In the genomic region with DNA sequence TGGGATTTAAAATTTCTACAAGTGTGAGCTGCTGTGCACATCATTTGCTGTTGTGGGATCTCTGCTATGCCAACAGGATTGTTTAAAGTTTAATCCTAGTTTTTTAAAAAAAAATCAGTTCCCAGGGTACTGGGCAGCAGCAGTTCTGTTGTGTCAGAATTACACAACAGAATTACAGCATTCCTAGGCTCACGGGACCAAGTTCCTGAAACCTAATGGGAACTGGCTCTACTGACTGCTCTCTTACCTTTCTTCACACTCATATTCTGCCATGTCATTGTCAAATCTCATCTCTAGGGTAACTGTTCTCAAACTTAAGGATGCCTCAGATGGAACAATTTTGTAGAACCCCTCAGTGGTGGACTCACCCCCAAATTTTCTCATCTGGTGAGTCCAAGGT, we compare ENCODE assay signal across 21 mouse cellular contexts.
A peak's percentile ranks its signal among the peaks of the same experiment; 100 is the strongest.
DNase-seq lines count a peak whose midpoint lies in the region; ATAC-seq and TF ChIP-seq lines count a peak whose summit lies in the region.
"Had no signal": no experiment of that assay in that cellular context is flagged by ENCODE, and none has a peak within 500 bp of the region (broad histone marks: within the 10 kb centered on the region; RNA-seq: fewer than 3 reads in every experiment).

No protein-coding gene starts in this region.

- no peak overlapping the region for H3K4me2 ChIP-seq in liver, embryonic 16.5 days (ENCODE audit: low read depth, low read length)
- H3K4me2 ChIP-seq in liver, embryonic 11.5 days, result no peak overlapping the region
- no peak overlapping the region for H3K4me2 ChIP-seq in forebrain, embryonic 16.5 days (ENCODE audit: low read length)
- H3K4me2 ChIP-seq: forebrain, embryonic 12.5 days; heart, embryonic 15.5 days; kidney, embryonic 15.5 days; limb, embryonic 13.5 days; midbrain, embryonic 13.5 days; neural tube, embryonic 13.5 days had no signal

- TF ChIP-seq POLR2A in testis, adult 2 months (IDR thresholded peaks at IDR 0.05; ENCODE audit: control insufficient read depth, low read depth, low read length), result no peak

- DNase-seq in liver, embryonic 11.5 days (ENCODE audit: low spot score), result no peak
- no peak for DNase-seq in testis, postnatal 14 days (ENCODE audit: low spot score)
- DNase-seq in kidney, postnatal 36 days, result no peak
- DNase-seq: cerebellum, adult 9-10 months; gastrocnemius, postnatal 10 days; layer of hippocampus, postnatal 36 days; thymus, adult 18-20 months had no signal

- TF ChIP-seq CTCF in testis, adult 2 months (IDR thresholded peaks at IDR 0.05; ENCODE audit: control insufficient read depth, insufficient read depth, insufficient replicate concordance, low read depth, low read length), result no peak

- H3K4me3 ChIP-seq in liver, embryonic 16.5 days (ENCODE audit: low read depth, low read length), result no peak overlapping the region
- no peak overlapping the region for H3K4me3 ChIP-seq in liver, embryonic 11.5 days (ENCODE audit: low read depth, low read length)
- peak overlapping the region; percentile 68 for H3K4me3 ChIP-seq in testis, adult 2 months (ENCODE audit: control insufficient read depth, low read depth, low read length)
- no peak overlapping the region for H3K4me3 ChIP-seq in forebrain, embryonic 16.5 days (replicated peaks; ENCODE audit: low read length)
- H3K4me3 ChIP-seq: embryonic facial prominence, embryonic 10.5 days; forebrain, embryonic 12.5 days; heart, embryonic 15.5 days; kidney, embryonic 15.5 days; layer of hippocampus, adult 2 months; limb, embryonic 13.5 days; midbrain, embryonic 13.5 days; neural tube, embryonic 13.5 days had no signal

- WGBS in liver, embryonic 16.5 days (ENCODE audit: insufficient replicate concordance), result 50% methylated on average over 1 of the region's 1 CpGs
- 58% methylated on average over 1 of the region's 1 CpGs for WGBS in liver, embryonic 11.5 days
- 90% methylated on average over 1 of the region's 1 CpGs for WGBS in forebrain, embryonic 16.5 days

- no peaks in the 10 kb centered on the region for H3K27me3 ChIP-seq in liver, embryonic 16.5 days (ENCODE audit: control insufficient read depth, insufficient read depth, low read depth, low read length)
- H3K27me3 ChIP-seq in liver, embryonic 11.5 days (replicated peaks; ENCODE audit: control insufficient read depth, insufficient read depth, low read length), result no peaks in the 10 kb centered on the region
- H3K27me3 ChIP-seq in testis, adult 2 months (ENCODE audit: control insufficient read depth, insufficient read depth, low read length), result no peaks in the 10 kb centered on the region
- no peaks in the 10 kb centered on the region for H3K27me3 ChIP-seq in forebrain, embryonic 16.5 days (replicated peaks; ENCODE audit: control insufficient read depth, insufficient read depth, low read length)
- H3K27me3 ChIP-seq: forebrain, embryonic 12.5 days; heart, embryonic 15.5 days; kidney, embryonic 15.5 days; limb, embryonic 13.5 days; midbrain, embryonic 13.5 days; neural tube, embryonic 13.5 days had no signal

- peak overlapping the region; percentile 27; the same call in 1 of the 2 replicates for H3K27ac ChIP-seq in liver, embryonic 16.5 days (ENCODE audit: low read length)
- H3K27ac ChIP-seq in liver, embryonic 11.5 days (ENCODE audit: low read depth, low read length), result no peak overlapping the region
- H3K27ac ChIP-seq in testis, adult 2 months (ENCODE audit: control insufficient read depth, insufficient read depth, low read depth, low read length), result no peak overlapping the region
- no peak overlapping the region for H3K27ac ChIP-seq in forebrain, embryonic 16.5 days (ENCODE audit: low read length)
- H3K27ac ChIP-seq: embryonic facial prominence, embryonic 10.5 days; forebrain, embryonic 12.5 days; heart, embryonic 15.5 days; kidney, embryonic 15.5 days; layer of hippocampus, adult 2 months; limb, embryonic 13.5 days; midbrain, embryonic 13.5 days; neural tube, embryonic 13.5 days had no signal

- H3K9me3 ChIP-seq in liver, embryonic 16.5 days (replicated peaks; ENCODE audit: control insufficient read depth, low read length), result no peaks in the 10 kb centered on the region
- no peaks in the 10 kb centered on the region for H3K9me3 ChIP-seq in liver, embryonic 11.5 days (ENCODE audit: control insufficient read depth, low read length)
- no peaks in the 10 kb centered on the region for H3K9me3 ChIP-seq in forebrain, embryonic 16.5 days (ENCODE audit: control insufficient read depth, low read length)
- H3K9me3 ChIP-seq: embryonic facial prominence, embryonic 10.5 days; forebrain, embryonic 12.5 days; heart, embryonic 15.5 days; kidney, embryonic 15.5 days; limb, embryonic 13.5 days; midbrain, embryonic 13.5 days; neural tube, embryonic 13.5 days had no signal

- H3K4me1 ChIP-seq in liver, embryonic 16.5 days (ENCODE audit: control insufficient read depth, low read depth, low read length), result no peaks in the 10 kb centered on the region
- no peaks in the 10 kb centered on the region for H3K4me1 ChIP-seq in liver, embryonic 11.5 days (replicated peaks; ENCODE audit: control insufficient read depth, insufficient read depth, low read length)
- H3K4me1 ChIP-seq in testis, adult 2 months (ENCODE audit: control insufficient read depth, insufficient read depth, low read length), result no peaks in the 10 kb centered on the region
- peaks cover 5% of the 10 kb centered on the region for H3K4me1 ChIP-seq in forebrain, embryonic 16.5 days (replicated peaks; ENCODE audit: control insufficient read depth, insufficient read depth, low read length)
- H3K4me1 ChIP-seq: heart, embryonic 15.5 days; kidney, embryonic 15.5 days; limb, embryonic 13.5 days had no signal

- no peaks in the 10 kb centered on the region for H3K36me3 ChIP-seq in liver, embryonic 16.5 days (ENCODE audit: control insufficient read depth, insufficient read depth)
- H3K36me3 ChIP-seq in liver, embryonic 11.5 days (ENCODE audit: control insufficient read depth, insufficient read depth, low read length), result no peaks in the 10 kb centered on the region
- no peaks in the 10 kb centered on the region for H3K36me3 ChIP-seq in testis, adult 2 months (ENCODE audit: control insufficient read depth, insufficient read depth, low read length)
- H3K36me3 ChIP-seq in forebrain, embryonic 16.5 days (ENCODE audit: control insufficient read depth, insufficient read depth), result no peaks in the 10 kb centered on the region
- H3K36me3 ChIP-seq: embryonic facial prominence, embryonic 10.5 days; forebrain, embryonic 12.5 days; heart, embryonic 15.5 days; kidney, embryonic 15.5 days; limb, embryonic 13.5 days; midbrain, embryonic 13.5 days; neural tube, embryonic 13.5 days had no signal

- 0 out of 2 replicates have a peak, but pooled peaks have one; percentile 24 for ATAC-seq in liver, embryonic 16.5 days (ENCODE audit: low read depth)
- ATAC-seq in liver, embryonic 11.5 days (replicated peaks; ENCODE audit: low FRiP score), result no peak
- peak; percentile 58 for ATAC-seq in megakaryocyte, adult 5-6 weeks (ENCODE audit: poor library complexity, severe bottlenecking)
- ATAC-seq in forebrain, embryonic 16.5 days, result no peak
- ATAC-seq: hindbrain, embryonic 16.5 days; intestine, embryonic 16.5 days; midbrain, embryonic 13.5 days had no signal

- H3K9ac ChIP-seq in liver, embryonic 16.5 days (ENCODE audit: low read depth, low read length), result no peak overlapping the region
- no peak overlapping the region for H3K9ac ChIP-seq in liver, embryonic 11.5 days (ENCODE audit: low read depth, low read length)
- no peak overlapping the region for H3K9ac ChIP-seq in forebrain, embryonic 16.5 days (replicated peaks; ENCODE audit: low read depth, low read length)
- H3K9ac ChIP-seq: forebrain, embryonic 12.5 days; heart, embryonic 15.5 days; kidney, embryonic 15.5 days; limb, embryonic 13.5 days; midbrain, embryonic 13.5 days; neural tube, embryonic 13.5 days had no signal

Comparison
In these comparisons a context has a peak if more than half of its experiments do, and no peak if none do; other contexts are left out.
1. ATAC-seq: peak in liver, embryonic 16.5 days (single experiment) and megakaryocyte, adult 5-6 weeks (single experiment); none in liver, embryonic 11.5 days (single experiment) and forebrain, embryonic 16.5 days (single experiment).